Mouse (Mus musculus): ENCODE data around the gene Arnt2.

DNA sequence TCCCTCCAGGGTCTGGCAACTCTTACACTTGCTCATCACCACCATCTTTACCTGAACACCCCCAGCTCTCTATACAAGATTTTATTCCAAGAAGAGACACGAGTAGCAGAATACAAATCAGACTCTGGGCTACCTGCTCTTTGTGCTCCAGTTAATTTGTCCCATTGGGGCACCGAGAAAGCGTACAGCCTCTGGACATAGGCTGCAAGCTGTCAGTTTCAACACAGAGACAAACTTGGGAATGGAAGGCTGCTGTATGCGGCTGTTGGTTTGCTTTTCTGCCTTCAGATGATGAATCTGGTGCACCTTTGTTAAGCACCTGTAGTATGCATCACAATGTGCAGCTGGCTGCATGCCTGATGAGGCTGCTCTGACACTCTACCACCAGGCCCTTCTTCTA, 146.5 kb downstream of the Arnt2 start:
- TF ChIP-seq GATA1 (IDR thresholded peaks at IDR 0.05; ENCODE audit: borderline replicate concordance, low read length): no peak
- TF ChIP-seq CTCF (IDR thresholded peaks at IDR 0.05; ENCODE audit: low read depth, low read length): no peak

All from G1E (cell line).